Mouse (Mus musculus) liver, embryonic 15.5 days (tissue): ENCODE data around the gene Ncln. TPM values are rescaled to one million over a fixed set of nuclear protein-coding genes. Genes with fewer than 3 reads are reported as not detected.

ENCODE experiments used
- ATAC-seq: fragments of 200-750 bp; cut with Nextera tagmentation; 2 replicates; pipeline ENCODE4 v1.8.0; 2017; ENCODE audit warnings: moderate number of reproducible peaks, mild to moderate bottlenecking, moderate library complexity; ENCODE audit not compliant: insufficient read depth
- H3K27ac ChIP-seq: fragments of 300-500 bp; sonication (generic); replicated peaks from 2 replicates; pipeline ENCODE4 v1.5.1; 2015; ENCODE audit warnings: mild to moderate bottlenecking, inconsistent platforms
- H3K27me3 ChIP-seq: fragments of 300-500 bp; sonication (generic); 2 replicates; pipeline ENCODE4 v1.6.1; 2015; ENCODE audit warnings: mild to moderate bottlenecking, inconsistent platforms
- H3K36me3 ChIP-seq: fragments of 300-500 bp; sonication (generic); replicated peaks from 2 replicates; pipeline ENCODE4 v1.6.1; 2015; ENCODE audit warnings: moderate library complexity, mild to moderate bottlenecking, inconsistent platforms
- H3K4me1 ChIP-seq: fragments of 300-500 bp; sonication (generic); replicated peaks from 2 replicates; pipeline ENCODE4 v1.6.1; 2015; ENCODE audit warnings: inconsistent platforms
- H3K4me2 ChIP-seq: fragments of 300-500 bp; sonication (generic); 2 replicates; pipeline ENCODE4 v1.6.1; 2015; ENCODE audit warnings: moderate library complexity, mild to moderate bottlenecking, inconsistent platforms
- H3K4me3 ChIP-seq: fragments of 300-500 bp; sonication (generic); replicated peaks from 2 replicates; pipeline ENCODE4 v1.5.1; 2015; ENCODE audit warnings: mild to moderate bottlenecking, inconsistent platforms
- H3K9ac ChIP-seq: fragments of 300-500 bp; sonication (generic); 2 replicates; pipeline ENCODE4 v1.6.1; 2015; ENCODE audit warnings: moderate library complexity, mild to moderate bottlenecking, inconsistent platforms
- H3K9me3 ChIP-seq: fragments of 300-500 bp; sonication (generic); replicated peaks from 2 replicates; pipeline ENCODE4 v1.6.1; 2016; ENCODE audit warnings: inconsistent platforms
- WGBS: fragments of 180-500 bp; shearing (Covaris S2); methylation state at CpG from one replicate; pipeline ENCODE4 v1.1.7; 2015; ENCODE audit warnings: mixed read lengths; ENCODE audit not compliant: insufficient replicate concordance; 5-methylcytosine and 5-hydroxymethylcytosine counted together
- polyA plus RNA-seq: library from polyadenylated mRNA; unstranded; fragments of >200 nt; fragmentation: Nextera tagmentation; extraction: Ambion mirVana; gene quantifications from 2 replicates; pipeline ENCODE4 v1.2.1, GENCODE M21; 2015

The Ncln gene
- 43.7 and 52.0 TPM in 2 replicates for polyA plus RNA-seq

- WGBS = under 1% methylated on average over 45 of the region's 45 CpGs
- Histone ChIP-seq H3K4me1 (peaks cover 58% of the 10 kb centered on the region), H3K9me3 (no peaks in the 10 kb centered on the region), H3K36me3 (peaks cover 25% of the 10 kb centered on the region), H3K4me3 (peak within 1 kb of the TSS; percentile 86), H3K4me2 (peak within 1 kb of the TSS; percentile 94), H3K27me3 (no peaks in the 10 kb centered on the region), H3K9ac (peak within 1 kb of the TSS; percentile 86), H3K27ac (peak within 1 kb of the TSS; percentile 79)
- peak; percentile 95 for ATAC-seq
Observed at GRCm38 (mm10) chr10:81496264-81496901, at the start of gene Ncln. Ncln (minus strand) TSS chr10:81496392.

- H3K27ac ChIP-seq = peak within 1 kb of the TSS; percentile 94
- peak; percentile 87 for ATAC-seq
- peak within 1 kb of the TSS; percentile 88 for H3K9ac ChIP-seq
- peaks cover 71% of the 10 kb centered on the region for H3K4me1 ChIP-seq
- H3K36me3 ChIP-seq = 0 out of 2 replicates have a peak, but pooled peaks cover 4% of the 10 kb centered on the region
- H3K4me2 ChIP-seq = peak within 1 kb of the TSS; percentile 95
- WGBS = 1% methylated on average over 56 of the region's 59 CpGs
- no peaks in the 10 kb centered on the region for H3K9me3 ChIP-seq
- no peaks in the 10 kb centered on the region for H3K27me3 ChIP-seq
- peak within 1 kb of the TSS; percentile 84 for H3K4me3 ChIP-seq
Observed at GRCm38 (mm10) chr10:81545161-81545747, 49.1 kb upstream of the Ncln start, which contains the start of gene Gna11. Gna11 (minus strand) TSS chr10:81545190.

- Histone ChIP-seq H3K4me3 (peak overlapping the region; percentile 84), H3K36me3 (peaks cover 4% of the 10 kb centered on the region; the same call in 1 of the 2 replicates), H3K9me3 (no peaks in the 10 kb centered on the region), H3K4me2 (peak overlapping the region; percentile 95), H3K9ac (peak overlapping the region; percentile 88), H3K27ac (peak overlapping the region; percentile 94), H3K4me1 (peaks cover 71% of the 10 kb centered on the region), H3K27me3 (no peaks in the 10 kb centered on the region)
- under 1% methylated on average over 93 of the region's 93 CpGs for WGBS
- peak; percentile 9; the same call in 1 of the 2 replicates for ATAC-seq
Observed at GRCm38 (mm10) chr10:81544296-81545160, 48.3 kb upstream of the Ncln start.

GRCm38 (mm10) chr10:81543633-81544032 lies 47.4 kb upstream of the Ncln start:
- Histone ChIP-seq H3K27ac (peak overlapping the region; percentile 94; the same call in 1 of the 2 replicates), H3K27me3 (no peaks in the 10 kb centered on the region), H3K4me1 (peaks cover 71% of the 10 kb centered on the region), H3K4me2 (peak overlapping the region; percentile 95), H3K9ac (peak overlapping the region; percentile 88), H3K4me3 (peak overlapping the region; percentile 84), H3K9me3 (no peaks in the 10 kb centered on the region), H3K36me3 (peaks cover 13% of the 10 kb centered on the region)
- no peak for ATAC-seq
- WGBS = 71% methylated on average over 1 of the region's 1 CpGs

GRCm38 (mm10) chr10:81542727-81543460 lies 46.7 kb upstream of the Ncln start:
- no peak for ATAC-seq
- no peaks in the 10 kb centered on the region for H3K27me3 ChIP-seq
- H3K4me2 ChIP-seq = peak overlapping the region; percentile 95
- peaks cover 73% of the 10 kb centered on the region for H3K4me1 ChIP-seq
- H3K9ac ChIP-seq = peak overlapping the region; percentile 88; the same call in 1 of the 2 replicates
- peaks cover 14% of the 10 kb centered on the region for H3K36me3 ChIP-seq
- WGBS = 66% methylated on average over 7 of the region's 7 CpGs
- peak overlapping the region; percentile 84; the same call in 1 of the 2 replicates for H3K4me3 ChIP-seq
- no peaks in the 10 kb centered on the region for H3K9me3 ChIP-seq
- H3K27ac ChIP-seq = no peak overlapping the region; the same call in none of the 2 replicates

GRCm38 (mm10) chr10:81541803-81542202 lies 45.6 kb upstream of the Ncln start:
- ATAC-seq = no peak
- peaks cover 71% of the 10 kb centered on the region for H3K4me1 ChIP-seq
- H3K27me3 ChIP-seq = no peaks in the 10 kb centered on the region
- H3K4me3 ChIP-seq = 0 out of 2 replicates have a peak overlapping the region, but pooled peaks have one; percentile 84
- H3K27ac ChIP-seq = peak overlapping the region; percentile 52
- peaks cover 14% of the 10 kb centered on the region for H3K36me3 ChIP-seq
- peak overlapping the region; percentile 95 for H3K4me2 ChIP-seq
- 66% methylated on average over 10 of the region's 10 CpGs for WGBS
- no peaks in the 10 kb centered on the region for H3K9me3 ChIP-seq
- H3K9ac ChIP-seq = no peak overlapping the region

GRCm38 (mm10) chr10:81541363-81541762 lies 45.2 kb upstream of the Ncln start:
- H3K9ac ChIP-seq = no peak overlapping the region
- WGBS = 61% methylated on average over 5 of the region's 5 CpGs
- no peak overlapping the region for H3K4me3 ChIP-seq
- no peak for ATAC-seq
- H3K27ac ChIP-seq = peak overlapping the region; percentile 52
- H3K4me2 ChIP-seq = peak overlapping the region; percentile 95
- no peaks in the 10 kb centered on the region for H3K9me3 ChIP-seq
- H3K4me1 ChIP-seq = peaks cover 67% of the 10 kb centered on the region
- peaks cover 14% of the 10 kb centered on the region for H3K36me3 ChIP-seq
- H3K27me3 ChIP-seq = no peaks in the 10 kb centered on the region

GRCm38 (mm10) chr10:81538321-81539048 lies 42.3 kb upstream of the Ncln start:
- Histone ChIP-seq H3K4me2 (no peak overlapping the region), H3K4me1 (peaks cover 44% of the 10 kb centered on the region), H3K9me3 (no peaks in the 10 kb centered on the region), H3K9ac (no peak overlapping the region), H3K27ac (no peak overlapping the region), H3K27me3 (no peaks in the 10 kb centered on the region), H3K36me3 (peaks cover 28% of the 10 kb centered on the region), H3K4me3 (no peak overlapping the region)
- ATAC-seq = no peak
- WGBS = 67% methylated on average over 3 of the region's 3 CpGs

GRCm38 (mm10) chr10:81537429-81537828 lies 41.2 kb upstream of the Ncln start:
- WGBS = 51% methylated on average over 2 of the region's 2 CpGs
- no peak overlapping the region for H3K4me2 ChIP-seq
- no peak overlapping the region for H3K9ac ChIP-seq
- H3K36me3 ChIP-seq = peaks cover 39% of the 10 kb centered on the region
- H3K27me3 ChIP-seq = no peaks in the 10 kb centered on the region
- no peak overlapping the region for H3K4me3 ChIP-seq
- no peaks in the 10 kb centered on the region for H3K9me3 ChIP-seq
- ATAC-seq = no peak
- peaks cover 33% of the 10 kb centered on the region for H3K4me1 ChIP-seq
- no peak overlapping the region for H3K27ac ChIP-seq

GRCm38 (mm10) chr10:81536734-81537133 lies 40.5 kb upstream of the Ncln start:
- Histone ChIP-seq H3K9me3 (no peaks in the 10 kb centered on the region), H3K4me1 (peaks cover 26% of the 10 kb centered on the region)
- no peak for ATAC-seq

More at GRCm38 (mm10) chr10:81536734-81537133, 40.5 kb upstream of the Ncln start:
- WGBS = 58% methylated on average over 6 of the region's 6 CpGs
- peaks cover 44% of the 10 kb centered on the region for H3K36me3 ChIP-seq
- no peak overlapping the region for H3K4me2 ChIP-seq
- H3K9ac ChIP-seq = no peak overlapping the region
- no peak overlapping the region for H3K27ac ChIP-seq
- no peak overlapping the region for H3K4me3 ChIP-seq
- H3K27me3 ChIP-seq = no peaks in the 10 kb centered on the region
